8 mouse cellular contexts compared by ENCODE assay signal in the genomic region with DNA sequence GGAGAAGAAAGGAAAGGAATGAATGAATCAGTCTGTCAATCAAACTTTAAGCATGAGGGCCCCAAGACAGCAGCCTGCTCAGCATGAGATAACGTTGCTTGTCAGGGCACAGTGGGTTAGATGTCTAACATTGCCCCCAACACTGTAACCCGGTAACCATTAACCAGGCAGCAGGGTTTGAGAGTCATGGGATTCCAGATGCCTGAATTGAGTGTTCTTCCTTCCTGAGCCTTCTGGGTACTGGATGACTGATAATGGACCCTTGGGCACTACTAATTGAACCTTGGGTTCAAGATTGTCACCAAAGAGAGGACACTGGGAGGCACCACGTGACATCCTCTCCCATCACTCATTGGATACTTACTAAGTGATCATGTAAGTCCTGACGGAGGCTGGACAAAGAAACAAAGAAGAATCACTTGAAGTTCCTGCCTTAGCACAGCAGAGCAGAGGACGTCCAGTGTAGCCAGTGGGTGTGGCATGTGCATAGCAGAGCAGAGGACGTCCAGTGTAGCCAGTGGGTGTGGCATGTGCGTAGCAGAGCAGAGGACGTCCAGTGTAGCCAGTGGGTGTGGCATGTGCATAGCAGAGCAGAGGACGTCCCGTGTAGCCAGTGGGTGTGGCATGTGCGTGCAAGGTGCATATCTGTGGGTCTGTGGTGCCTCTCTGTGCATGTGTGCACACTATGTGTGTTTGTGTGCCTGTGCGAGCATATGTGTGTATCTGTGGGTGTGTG. TPM values are rescaled to one million over a fixed set of nuclear protein-coding genes. Genes with fewer than 3 reads are reported as not detected.
DNase-seq lines count a peak whose midpoint lies in the region; ATAC-seq and TF ChIP-seq lines count a peak whose summit lies in the region.

No protein-coding gene starts in this region.

- H3K27ac ChIP-seq in heart, embryonic 12.5 days (ENCODE audit: poor library complexity, severe bottlenecking) = no peak overlapping the region
- no peak overlapping the region for H3K27ac ChIP-seq in forebrain, embryonic 16.5 days (ENCODE audit: low read length)
- no peak overlapping the region for H3K27ac ChIP-seq in lung, embryonic 15.5 days

- no peak for TF ChIP-seq CTCF in G1E (IDR thresholded peaks at IDR 0.05; ENCODE audit: low read depth, low read length)

- ATAC-seq in heart, embryonic 12.5 days (ENCODE audit: insufficient number of reproducible peaks, low FRiP score) = peak; percentile 79
- ATAC-seq in G1E (ENCODE audit: extremely low read depth, insufficient number of reproducible peaks, low FRiP score, poor library complexity, severe bottlenecking) = peak; percentile 75
- 0 out of 2 replicates have a peak, but pooled peaks have one; percentile 20 for ATAC-seq in forebrain, embryonic 16.5 days
- peak; percentile 69 for ATAC-seq in lung, embryonic 15.5 days (ENCODE audit: borderline replicate concordance, extremely low read depth, low FRiP score, low TSS enrichment)

- no peaks in the 10 kb centered on the region for H3K27me3 ChIP-seq in heart, embryonic 12.5 days (replicated peaks)
- H3K27me3 ChIP-seq in G1E (ENCODE audit: insufficient read depth, low read length) = no peaks in the 10 kb centered on the region
- H3K27me3 ChIP-seq in forebrain, embryonic 16.5 days (replicated peaks; ENCODE audit: control insufficient read depth, insufficient read depth, low read length) = no peaks in the 10 kb centered on the region
- no peaks in the 10 kb centered on the region for H3K27me3 ChIP-seq in lung, embryonic 15.5 days

- H3K9me3 ChIP-seq in heart, embryonic 12.5 days (replicated peaks) = no peaks in the 10 kb centered on the region
- no peaks in the 10 kb centered on the region for H3K9me3 ChIP-seq in G1E (replicated peaks)
- no peaks in the 10 kb centered on the region for H3K9me3 ChIP-seq in forebrain, embryonic 16.5 days (ENCODE audit: control insufficient read depth, low read length)
- H3K9me3 ChIP-seq in lung, embryonic 15.5 days = no peaks in the 10 kb centered on the region

- 35% methylated on average over 12 of the region's 12 CpGs for WGBS in heart, embryonic 12.5 days
- WGBS in forebrain, embryonic 16.5 days = 62% methylated on average over 12 of the region's 12 CpGs
- WGBS in lung, embryonic 15.5 days = 32% methylated on average over 12 of the region's 12 CpGs

- H3K4me3 ChIP-seq in heart, embryonic 12.5 days = no peak overlapping the region
- peak overlapping the region; percentile 13; the same call in 1 of the 2 replicates for H3K4me3 ChIP-seq in G1E (ENCODE audit: low read depth, low read length)
- no peak overlapping the region for H3K4me3 ChIP-seq in forebrain, embryonic 16.5 days (replicated peaks; ENCODE audit: low read length)
- no peak overlapping the region for H3K4me3 ChIP-seq in lung, embryonic 15.5 days

- H3K4me1 ChIP-seq in heart, embryonic 12.5 days (replicated peaks) = peaks cover 22% of the 10 kb centered on the region
- peaks cover 11% of the 10 kb centered on the region for H3K4me1 ChIP-seq in G1E (ENCODE audit: insufficient read depth, low read depth, low read length)
- H3K4me1 ChIP-seq in forebrain, embryonic 16.5 days (replicated peaks; ENCODE audit: control insufficient read depth, insufficient read depth, low read length) = no peaks in the 10 kb centered on the region
- H3K4me1 ChIP-seq in lung, embryonic 15.5 days = peaks cover 11% of the 10 kb centered on the region; the same call in 1 of the 2 replicates

- no peaks in the 10 kb centered on the region for H3K36me3 ChIP-seq in heart, embryonic 12.5 days
- H3K36me3 ChIP-seq in G1E (replicated peaks) = peaks cover 75% of the 10 kb centered on the region
- H3K36me3 ChIP-seq in forebrain, embryonic 16.5 days (ENCODE audit: control insufficient read depth, insufficient read depth) = no peaks in the 10 kb centered on the region
- no peaks in the 10 kb centered on the region for H3K36me3 ChIP-seq in lung, embryonic 15.5 days

- H3K4me2 ChIP-seq in heart, embryonic 12.5 days = peak overlapping the region; percentile 11; the same call in 1 of the 2 replicates
- H3K4me2 ChIP-seq in forebrain, embryonic 16.5 days (ENCODE audit: low read length) = no peak overlapping the region
- H3K4me2 ChIP-seq in lung, embryonic 15.5 days = no peak overlapping the region

- DNase-seq in heart, adult 9 months (ENCODE audit: low spot score in 2 of 2) = no peak
- no peak for DNase-seq in G1E (ENCODE audit: low spot score)
- DNase-seq in adrenal gland, adult 8-10 months = no peak
- DNase-seq in frontal cortex, postnatal 10 days (ENCODE audit: low spot score in 2 of 2) = no peak
- no peak for DNase-seq in gastrocnemius, adult 8-10 months (ENCODE audit: low spot score in 2 of 2)

- H3K9ac ChIP-seq in heart, embryonic 12.5 days = peak overlapping the region; percentile 4; the same call in 1 of the 2 replicates
- H3K9ac ChIP-seq in forebrain, embryonic 16.5 days (replicated peaks; ENCODE audit: low read depth, low read length) = no peak overlapping the region
- no peak overlapping the region for H3K9ac ChIP-seq in lung, embryonic 15.5 days

RNA-seq across cellular contexts. Expression of a gene that starts 51.0 kb away (rescaled TPM):
- polyA plus RNA-seq in heart, embryonic 12.5 days (2016; fragmentation: Nextera tagmentation; extraction: Ambion mirVana) = 0.05 and 0.06 TPM in 2 replicates
- total RNA-seq in G1E (2014; fragmentation: Nextera tagmentation) (not detected in 2 replicates), G1E (2017) (0.05 and 0.12 TPM in 2 replicates)
- polyA plus RNA-seq in G1E (2012) = not detected in 2 replicates
- polyA plus RNA-seq in forebrain, embryonic 16.5 days (2015; fragmentation: Nextera tagmentation; extraction: Ambion mirVana) = 0.34 and 1.1 TPM in 2 replicates
- polyA plus RNA-seq in lung, embryonic 15.5 days (2015; fragmentation: Nextera tagmentation; extraction: Ambion mirVana) = 0.06 TPM in 1 of 2 replicates, not detected in the other
- under 1 TPM in 3 of 4 experiments, not detected in 1; 0.15 to 0.32 (median 0.24) TPM for total RNA-seq in adrenal gland, adult 8-10 months (2022)
- total RNA-seq in gastrocnemius, adult 8-10 months (2022) = not detected

Comparison
In these comparisons a context has a peak if more than half of its experiments do, and no peak if none do; other contexts are left out.
1. ATAC-seq: peak in every context shown above with its lines; median percentile 79 in heart, embryonic 12.5 days; 75 in G1E; 69 in lung, embryonic 15.5 days; 20 in forebrain, embryonic 16.5 days.